8 mouse cellular contexts compared by ENCODE assay signal in the genomic region with DNA sequence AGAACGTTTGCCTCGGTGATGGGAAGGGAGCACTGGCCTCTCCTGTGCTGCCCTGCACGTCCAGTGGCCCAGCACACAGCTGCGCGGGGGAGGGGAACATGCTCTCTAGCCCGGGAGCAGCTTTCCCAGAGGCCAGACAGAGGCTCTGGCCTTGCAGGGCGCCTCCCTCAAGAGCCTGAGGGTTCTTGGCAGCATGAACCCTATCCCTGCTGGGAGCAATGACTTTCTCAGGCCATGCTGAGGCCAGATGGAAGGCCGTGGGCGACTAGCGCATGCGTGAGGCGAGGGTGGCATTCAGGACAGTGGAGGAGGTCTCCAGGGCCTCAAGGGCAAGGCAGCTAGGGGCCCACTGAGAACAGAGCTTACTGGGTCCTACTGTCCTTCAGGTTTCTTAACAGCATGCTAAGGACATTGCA.
DNase-seq lines count a peak whose midpoint lies in the region; ATAC-seq and TF ChIP-seq lines count a peak whose summit lies in the region.

No protein-coding gene starts in this region.

- TF ChIP-seq CTCF in ES-Bruce4 (IDR thresholded peaks at IDR 0.05; ENCODE audit: low read depth, low read length): no peak
- no peak for TF ChIP-seq CTCF in lung, adult 2 months (IDR thresholded peaks at IDR 0.05; ENCODE audit: insufficient read depth, low read length)

- no peaks in the 10 kb centered on the region for H3K36me3 ChIP-seq in ES-Bruce4 (ENCODE audit: control insufficient read depth, insufficient read depth, low read length, poor library complexity, severe bottlenecking)
- H3K36me3 ChIP-seq in forebrain, embryonic 11.5 days (ENCODE audit: control insufficient read depth, insufficient read depth, low read length): no peaks in the 10 kb centered on the region
- no peaks in the 10 kb centered on the region for H3K36me3 ChIP-seq in heart, embryonic 15.5 days
- H3K36me3 ChIP-seq in kidney, embryonic 16.5 days (ENCODE audit: insufficient read depth, low read length): no peaks in the 10 kb centered on the region

- no peak overlapping the region for H3K27ac ChIP-seq in ES-Bruce4 (ENCODE audit: insufficient read depth, low read length)
- H3K27ac ChIP-seq in brown adipose tissue, adult 24 weeks (replicated peaks; ENCODE audit: low read depth, low read length): peak overlapping the region; percentile 10; the same call in 1 of the 2 replicates
- H3K27ac ChIP-seq in forebrain, embryonic 11.5 days (ENCODE audit: low read depth, low read length): peak overlapping the region; percentile 18; the same call in 1 of the 2 replicates
- peak overlapping the region; percentile 91 for H3K27ac ChIP-seq in heart, embryonic 15.5 days
- peak overlapping the region; percentile 77 for H3K27ac ChIP-seq in kidney, embryonic 16.5 days (ENCODE audit: low read length)

- ATAC-seq in forebrain, embryonic 11.5 days (replicated peaks; ENCODE audit: low FRiP score): peak; percentile 87
- peak; percentile 90 for ATAC-seq in heart, embryonic 15.5 days (replicated peaks; ENCODE audit: insufficient number of reproducible peaks, insufficient read depth, low FRiP score, low read depth)
- ATAC-seq in kidney, embryonic 16.5 days (ENCODE audit: low FRiP score, low TSS enrichment): peak; percentile 94
- ATAC-seq in erythroblast, adult 5-6 weeks (replicated peaks; ENCODE audit: low FRiP score, poor library complexity, severe bottlenecking): no peak

- H3K4me2 ChIP-seq in forebrain, embryonic 11.5 days (ENCODE audit: low read depth, low read length, severe bottlenecking): 0 out of 2 replicates have a peak overlapping the region, but pooled peaks have one; percentile 15
- peak overlapping the region; percentile 36 for H3K4me2 ChIP-seq in heart, embryonic 15.5 days
- peak overlapping the region; percentile 29; the same call in 1 of the 2 replicates for H3K4me2 ChIP-seq in kidney, embryonic 16.5 days (replicated peaks; ENCODE audit: low read depth, low read length)

- no peaks in the 10 kb centered on the region for H3K4me1 ChIP-seq in ES-Bruce4 (ENCODE audit: control insufficient read depth, insufficient read depth, low read length)
- peaks cover 18% of the 10 kb centered on the region for H3K4me1 ChIP-seq in brown adipose tissue, adult 24 weeks (ENCODE audit: control insufficient read depth, insufficient read depth, insufficient read length, low read length)
- peaks cover 7% of the 10 kb centered on the region for H3K4me1 ChIP-seq in forebrain, embryonic 11.5 days (replicated peaks; ENCODE audit: control insufficient read depth, insufficient read depth, low read length)
- H3K4me1 ChIP-seq in heart, embryonic 15.5 days (replicated peaks): peaks cover 34% of the 10 kb centered on the region
- peaks cover 19% of the 10 kb centered on the region for H3K4me1 ChIP-seq in kidney, embryonic 16.5 days (ENCODE audit: insufficient read depth, low read length)
- no peaks in the 10 kb centered on the region; the same call in 1 of the 2 replicates for H3K4me1 ChIP-seq in lung, adult 2 months (ENCODE audit: control insufficient read depth, insufficient read depth, low read length)

- H3K27me3 ChIP-seq in ES-Bruce4 (ENCODE audit: control insufficient read depth, insufficient read depth, low read length, poor library complexity, severe bottlenecking): no peaks in the 10 kb centered on the region
- no peaks in the 10 kb centered on the region for H3K27me3 ChIP-seq in forebrain, embryonic 11.5 days (ENCODE audit: control insufficient read depth, insufficient read depth, low read length)
- H3K27me3 ChIP-seq in heart, embryonic 15.5 days: no peaks in the 10 kb centered on the region
- no peaks in the 10 kb centered on the region for H3K27me3 ChIP-seq in kidney, embryonic 16.5 days (ENCODE audit: insufficient read depth, low read length)

- peak; percentile 75 for DNase-seq in forebrain, embryonic 11.5 days (ENCODE audit: low spot score)
- DNase-seq in lung, adult 2 months: peak; percentile 31
- DNase-seq in ovary, postnatal 10 days (ENCODE audit: low spot score): peak; percentile 51

- 4% methylated on average over 12 of the region's 12 CpGs for WGBS in forebrain, embryonic 11.5 days
- WGBS in heart, embryonic 15.5 days: 8% methylated on average over 12 of the region's 12 CpGs
- WGBS in kidney, embryonic 16.5 days: 10% methylated on average over 12 of the region's 12 CpGs
- WGBS in lung, adult 2 months: 43% methylated on average over 12 of the region's 12 CpGs

- peak; percentile 35; the same call in 1 of the 2 replicates for TF ChIP-seq EP300 in ES-Bruce4 (IDR thresholded peaks at IDR 0.05; ENCODE audit: insufficient read depth, low read depth, low read length)

- H3K9ac ChIP-seq in ES-Bruce4 (ENCODE audit: low read depth, poor library complexity, severe bottlenecking): no peak overlapping the region
- H3K9ac ChIP-seq in forebrain, embryonic 11.5 days (ENCODE audit: low read length): peak overlapping the region; percentile 51
- H3K9ac ChIP-seq in heart, embryonic 15.5 days: peak overlapping the region; percentile 22; the same call in 1 of the 2 replicates
- peak overlapping the region; percentile 59 for H3K9ac ChIP-seq in kidney, embryonic 16.5 days (replicated peaks; ENCODE audit: low read length)

- no peaks in the 10 kb centered on the region for H3K9me3 ChIP-seq in ES-Bruce4 (replicated peaks; ENCODE audit: control insufficient read depth, insufficient read depth, low read length, poor library complexity, severe bottlenecking)
- H3K9me3 ChIP-seq in forebrain, embryonic 11.5 days (ENCODE audit: control insufficient read depth, low read length): no peaks in the 10 kb centered on the region
- no peaks in the 10 kb centered on the region for H3K9me3 ChIP-seq in heart, embryonic 15.5 days (replicated peaks)
- no peaks in the 10 kb centered on the region for H3K9me3 ChIP-seq in kidney, embryonic 16.5 days (ENCODE audit: low read length)

- H3K4me3 ChIP-seq in ES-Bruce4 (ENCODE audit: low read depth, low read length): no peak overlapping the region
- H3K4me3 ChIP-seq in brown adipose tissue, adult 24 weeks (ENCODE audit: insufficient read depth, low read depth, low read length): no peak overlapping the region
- H3K4me3 ChIP-seq in forebrain, embryonic 11.5 days (ENCODE audit: low read depth, low read length): no peak overlapping the region
- no peak overlapping the region for H3K4me3 ChIP-seq in heart, embryonic 15.5 days
- no peak overlapping the region for H3K4me3 ChIP-seq in kidney, embryonic 16.5 days (ENCODE audit: low read length)
- no peak overlapping the region for H3K4me3 ChIP-seq in lung, adult 2 months (replicated peaks; ENCODE audit: extremely low read depth, low read depth, low read length)

- TF ChIP-seq POLR2A in ES-Bruce4 (IDR thresholded peaks at IDR 0.05; ENCODE audit: insufficient read depth, low read length): no peak
- no peak for TF ChIP-seq POLR2A in lung, adult 2 months (IDR thresholded peaks at IDR 0.05; ENCODE audit: borderline replicate concordance, extremely low read depth, low read depth, low read length)
